Mouse (Mus musculus) olfactory bulb, adult 2 months (tissue): ENCODE results near the gene Unc13c.

Experiments
- CTCF ChIP-seq: fragments of 200-500 bp; IDR thresholded peaks from 2 replicates; pipeline ENCODE4 v1.5.1; 2012; ENCODE audit warnings: low read depth, mild to moderate bottlenecking, low read length, moderate library complexity; ENCODE audit not compliant: insufficient read depth
- POLR2A ChIP-seq: fragments of 200-500 bp; IDR thresholded peaks from 2 replicates; pipeline ENCODE4 v1.6.1; 2012; ENCODE audit warnings: mild to moderate bottlenecking, low read depth, low read length, moderate library complexity; ENCODE audit not compliant: insufficient read depth

GRCm38 (mm10) chr9:73713508-73713907 lies 255.3 kb downstream of the Unc13c start:
- TF ChIP-seq CTCF (no peak), POLR2A (no peak)
